Mouse (Mus musculus) myocyte (in vitro differentiated cells): ENCODE results near the gene Olfr777. TPM values are rescaled to one million over a fixed set of nuclear protein-coding genes. Genes with fewer than 3 reads are reported as not detected.
"Not testable (repeated sequence)": the region's sequence is repeated elsewhere in the genome, so short reads cannot be mapped to it uniquely, and the experiment has no call there.

Experiments
- H3K27me3 ChIP-seq: one replicate; pipeline ENCODE4 v1.6.1; 2011; ENCODE audit not compliant: control insufficient read depth, insufficient read depth, insufficient read length
- H3K36me3 ChIP-seq: one replicate; pipeline ENCODE4 v1.6.1; 2011; ENCODE audit not compliant: control insufficient read depth, insufficient read depth
- H3K4me2 ChIP-seq: one replicate; pipeline ENCODE4 v1.6.1; 2011; ENCODE audit warnings: low read depth, control low read depth
- H3K4me3 ChIP-seq: one replicate; pipeline ENCODE4 v1.5.1; 2011; ENCODE audit warnings: mild to moderate bottlenecking, control low read depth, moderate library complexity
- H3K79me2 ChIP-seq: one replicate; pipeline ENCODE4 v1.6.1; 2011; ENCODE audit not compliant: control insufficient read depth, insufficient read depth
- H3ac ChIP-seq: one replicate; pipeline ENCODE4 v1.6.1; 2011; ENCODE audit not compliant: control insufficient read depth, insufficient read length
- CEBPB ChIP-seq: IDR thresholded peaks from 2 replicates; pipeline ENCODE4 v1.6.1; 2011; ENCODE audit warnings: mild to moderate bottlenecking, moderate library complexity; ENCODE audit not compliant: poor library complexity, insufficient read depth, severe bottlenecking
- E2F4 ChIP-seq: IDR thresholded peaks from one replicate; pipeline ENCODE4 v1.6.1; 2011; ENCODE audit warnings: mild to moderate bottlenecking, control low read depth, moderate library complexity; ENCODE audit not compliant: insufficient read depth
- MAX ChIP-seq: IDR thresholded peaks from one replicate; pipeline ENCODE4 v1.6.1; 2011; ENCODE audit warnings: low read depth, mild to moderate bottlenecking, control low read depth
- MYOD1 ChIP-seq, 3 experiments: IDR thresholded peaks; one replicate each; pipeline ENCODE4 v1.6.1; 2011; ENCODE audit warnings: control low read depth in 2 of 3, low read depth in 2 of 3, mild to moderate bottlenecking in 2 of 3, moderate library complexity in 1 of 3; ENCODE audit not compliant: insufficient read length in 2 of 3, control insufficient read depth in 1 of 3
- MYOG ChIP-seq, 3 experiments: IDR thresholded peaks; one replicate each; pipeline ENCODE4 v1.6.1; 2011; ENCODE audit warnings: control low read depth in 2 of 3, low read depth in 2 of 3, mild to moderate bottlenecking in 2 of 3; ENCODE audit not compliant: insufficient read length in 2 of 3, control insufficient read depth in 1 of 3, insufficient read depth in 1 of 3
- POLR2A ChIP-seq: IDR thresholded peaks from one replicate; pipeline ENCODE4 v1.6.1; 2011; ENCODE audit warnings: low read depth, mild to moderate bottlenecking, control low read depth, moderate library complexity; ENCODE audit not compliant: insufficient read length
- POLR2AphosphoS2 ChIP-seq: IDR thresholded peaks from one replicate; pipeline ENCODE4 v1.6.1; 2011; ENCODE audit warnings: low read depth, control low read depth; ENCODE audit not compliant: insufficient read length
- REST ChIP-seq: IDR thresholded peaks from one replicate; pipeline ENCODE4 v1.6.1; 2011; ENCODE audit warnings: mild to moderate bottlenecking, control low read depth, moderate library complexity; ENCODE audit not compliant: insufficient read depth, insufficient read length
- SRF ChIP-seq: IDR thresholded peaks from one replicate; pipeline ENCODE4 v1.6.1; 2011; ENCODE audit warnings: low read depth; ENCODE audit not compliant: control insufficient read depth, insufficient read length
- TCF12 ChIP-seq: IDR thresholded peaks from one replicate; pipeline ENCODE4 v1.6.1; 2011; ENCODE audit warnings: mild to moderate bottlenecking, control low read depth; ENCODE audit not compliant: poor library complexity, insufficient read depth, severe bottlenecking
- TCF3 ChIP-seq: IDR thresholded peaks from one replicate; pipeline ENCODE4 v1.6.1; 2011; ENCODE audit warnings: low read depth, control low read depth; ENCODE audit not compliant: insufficient read length
- USF1 ChIP-seq: IDR thresholded peaks from one replicate; pipeline ENCODE4 v1.6.1; 2011; ENCODE audit warnings: low read depth, mild to moderate bottlenecking, control low read depth, moderate library complexity
- polyA plus RNA-seq: library from polyadenylated mRNA; unstranded; fragments of >200 nt; fragmentation: generic; extraction: Trizol; gene quantifications from one replicate; pipeline ENCODE4 v1.2.1, GENCODE M21; 2012; ENCODE audit warnings: missing spikeins

Gene Olfr777
- not detected for polyA plus RNA-seq

- Histone ChIP-seq H3K36me3 (no peaks in the 10 kb centered on the region), H3ac (no peak within 1 kb of the TSS), H3K4me2 (no peak within 1 kb of the TSS), H3K27me3 (no peaks in the 10 kb centered on the region), H3K4me3 (no peak within 1 kb of the TSS), H3K79me2 (no peaks in the 10 kb centered on the region)
- no peak for TF ChIP-seq MAX
- no peak for TF ChIP-seq TCF3
- no peak for TF ChIP-seq SRF
- TF ChIP-seq E2F4, result no peak
- no peak for TF ChIP-seq REST
- no peak for TF ChIP-seq POLR2AphosphoS2
- no peak for TF ChIP-seq POLR2A
- TF ChIP-seq MYOD1 (IDR thresholded peaks at IDR 0.05; ENCODE audit: control insufficient read depth in 1 of 3, insufficient read length in 2 of 3, low read depth in 2 of 3), result no peak
- TF ChIP-seq CEBPB, result no peak
- TF ChIP-seq MYOG (IDR thresholded peaks at IDR 0.05; ENCODE audit: control insufficient read depth in 1 of 3, insufficient read depth in 1 of 3, insufficient read length in 2 of 3, low read depth in 2 of 3), result no peak
- TF ChIP-seq USF1, result no peak
- no peak for TF ChIP-seq TCF12
Measured at GRCm38 (mm10) chr10:129271081-129271535, at the start of gene Olfr777. Gene Olfr777, minus strand, starts transcription at chr10:129271485.

- Histone ChIP-seq H3K27me3 (no peaks in the 10 kb centered on the region), H3K36me3 (no peaks in the 10 kb centered on the region), H3K79me2 (no peaks in the 10 kb centered on the region), H3K4me2 (no peak within 1 kb of the TSS), H3K4me3 (no peak within 1 kb of the TSS), H3ac (no peak within 1 kb of the TSS)
- TF ChIP-seq MYOG (IDR thresholded peaks at IDR 0.05; ENCODE audit: control insufficient read depth in 1 of 3, insufficient read depth in 1 of 3, insufficient read length in 2 of 3, low read depth in 2 of 3), result no peak
- no peak for TF ChIP-seq POLR2A
- TF ChIP-seq TCF12, result no peak
- no peak for TF ChIP-seq E2F4
- TF ChIP-seq CEBPB, result no peak
- no peak for TF ChIP-seq MYOD1 (IDR thresholded peaks at IDR 0.05; ENCODE audit: control insufficient read depth in 1 of 3, insufficient read length in 2 of 3, low read depth in 2 of 3)
- no peak for TF ChIP-seq MAX
- no peak for TF ChIP-seq SRF
- TF ChIP-seq USF1, result no peak
- TF ChIP-seq REST, result no peak
- no peak for TF ChIP-seq POLR2AphosphoS2
Measured at GRCm38 (mm10) chr10:129317817-129318216, 46.5 kb upstream of the Olfr777 start, which contains the start of gene Olfr780. Gene Olfr780, plus strand, starts transcription at chr10:129318117.

GRCm38 (mm10) chr10:129313521-129313920 is 42.2 kb upstream of the Olfr777 start:
- not testable (repeated sequence) for H3K79me2 ChIP-seq, H3K27me3 ChIP-seq, H3ac ChIP-seq, H3K4me3 ChIP-seq, H3K36me3 ChIP-seq, H3K4me2 ChIP-seq

GRCm38 (mm10) chr10:129312973-129313372 is 41.7 kb upstream of the Olfr777 start:
- not testable (repeated sequence) for H3ac ChIP-seq, H3K4me2 ChIP-seq, H3K79me2 ChIP-seq, H3K36me3 ChIP-seq, H3K27me3 ChIP-seq, H3K4me3 ChIP-seq

GRCm38 (mm10) chr10:129258827-129259226 is 12.5 kb downstream of the Olfr777 start, which contains the start of gene Olfr776:
Gene Olfr776, plus strand, starts transcription at chr10:129259127.
- Histone ChIP-seq H3K36me3 (no peaks in the 10 kb centered on the region), H3ac (no peak within 1 kb of the TSS), H3K27me3 (no peaks in the 10 kb centered on the region), H3K4me2 (no peak within 1 kb of the TSS), H3K4me3 (no peak within 1 kb of the TSS), H3K79me2 (no peaks in the 10 kb centered on the region)
- TF ChIP-seq MYOD1 (IDR thresholded peaks at IDR 0.05; ENCODE audit: control insufficient read depth in 1 of 3, insufficient read length in 2 of 3, low read depth in 2 of 3) (no peak), MYOG (IDR thresholded peaks at IDR 0.05; ENCODE audit: control insufficient read depth in 1 of 3, insufficient read depth in 1 of 3, insufficient read length in 2 of 3, low read depth in 2 of 3) (no peak), USF1 (no peak), POLR2AphosphoS2 (no peak), TCF12 (no peak), CEBPB (no peak), E2F4 (no peak), POLR2A (no peak), REST (no peak), SRF (no peak), TCF3 (no peak), MAX (no peak)

GRCm38 (mm10) chr10:129248112-129248511 is 23.2 kb downstream of the Olfr777 start, which contains the start of gene Olfr775:
Gene Olfr775, plus strand, starts transcription at chr10:129248412.
- no peak within 1 kb of the TSS for H3K4me3 ChIP-seq
- no peak within 1 kb of the TSS for H3ac ChIP-seq
- H3K27me3 ChIP-seq, result no peaks in the 10 kb centered on the region
- H3K36me3 ChIP-seq, result no peaks in the 10 kb centered on the region
- TF ChIP-seq E2F4 (no peak), POLR2A (no peak), REST (no peak), MYOG (IDR thresholded peaks at IDR 0.05; ENCODE audit: control insufficient read depth in 1 of 3, insufficient read depth in 1 of 3, insufficient read length in 2 of 3, low read depth in 2 of 3) (no peak), CEBPB (no peak), POLR2AphosphoS2 (no peak), USF1 (no peak)
- H3K79me2 ChIP-seq, result no peaks in the 10 kb centered on the region
- no peak within 1 kb of the TSS for H3K4me2 ChIP-seq
